Mouse (Mus musculus): Measurements from ENCODE around the gene Nsun2. TPM values are rescaled to one million over a fixed set of nuclear protein-coding genes. Genes with fewer than 3 reads are reported as not detected.
A peak's percentile ranks its signal among the peaks of the same experiment; 100 is the strongest.
"Not testable (repeated sequence)": the region's sequence is repeated elsewhere in the genome, so short reads cannot be mapped to it uniquely, and the experiment has no call there.

The Nsun2 gene
- total RNA-seq, 2 experiments from 2014 or later = 83.1 to 94.4 TPM

DNA sequence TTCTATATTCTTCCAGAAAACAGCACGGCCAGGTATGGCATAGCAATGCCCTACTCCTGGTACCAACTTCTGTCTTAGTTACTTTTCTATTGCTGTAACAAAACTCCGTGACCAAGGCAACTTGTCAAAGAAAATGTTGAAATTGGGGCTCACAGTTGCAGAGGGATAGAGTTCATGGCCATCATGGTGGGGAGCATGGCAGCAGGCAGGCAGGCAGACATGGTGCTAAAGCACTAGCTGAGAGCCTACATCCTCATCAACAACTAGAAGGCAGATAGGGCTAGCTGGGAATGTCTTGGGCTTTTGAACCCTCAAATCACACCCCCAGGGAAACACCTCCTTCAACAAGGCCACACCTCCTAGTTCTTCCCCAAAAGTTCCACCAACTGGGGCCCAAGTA lies 17.3 kb downstream of the Nsun2 start:
- DNase-seq = no peak

DNA sequence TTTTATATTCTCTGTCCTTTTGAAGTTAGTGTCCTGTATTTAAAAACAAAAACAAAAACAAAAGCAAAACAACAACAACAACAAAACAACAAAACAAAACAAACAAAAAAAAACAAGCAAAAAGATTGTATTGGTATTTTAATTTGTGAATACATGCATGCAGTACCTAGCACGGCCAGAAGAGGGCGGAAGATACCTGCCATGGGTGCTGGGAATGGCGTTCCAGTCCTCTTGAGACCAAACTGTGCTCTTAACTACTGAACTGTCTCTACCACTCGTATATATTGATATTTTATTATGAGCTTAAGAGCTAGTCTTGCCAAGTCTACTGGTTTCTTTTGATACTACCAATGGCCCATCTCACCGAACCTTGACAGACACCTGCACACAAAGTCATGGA lies 19.5 kb downstream of the Nsun2 start:
- DNase-seq = peak; percentile 46 to 57

DNA sequence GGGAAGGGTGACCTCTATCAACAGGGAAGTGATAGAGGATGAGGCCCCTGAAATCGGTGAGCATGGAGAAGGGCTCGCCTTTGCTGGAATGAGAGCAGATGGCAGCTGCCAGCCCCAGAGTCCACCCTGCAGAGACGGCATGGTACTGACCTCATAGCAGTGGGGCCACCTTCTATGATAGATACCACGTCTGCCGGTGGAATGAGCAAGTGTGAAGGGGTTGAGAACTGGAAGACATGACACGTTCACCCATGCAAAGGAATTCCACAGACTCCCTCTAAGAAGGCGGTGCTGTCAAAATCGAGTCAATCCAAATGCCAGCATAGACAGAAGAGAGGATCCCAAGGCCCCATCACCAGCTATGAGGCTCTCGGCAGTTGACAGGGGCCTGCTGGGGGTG lies 20.7 kb downstream of the Nsun2 start:
- no peak for DNase-seq

DNA sequence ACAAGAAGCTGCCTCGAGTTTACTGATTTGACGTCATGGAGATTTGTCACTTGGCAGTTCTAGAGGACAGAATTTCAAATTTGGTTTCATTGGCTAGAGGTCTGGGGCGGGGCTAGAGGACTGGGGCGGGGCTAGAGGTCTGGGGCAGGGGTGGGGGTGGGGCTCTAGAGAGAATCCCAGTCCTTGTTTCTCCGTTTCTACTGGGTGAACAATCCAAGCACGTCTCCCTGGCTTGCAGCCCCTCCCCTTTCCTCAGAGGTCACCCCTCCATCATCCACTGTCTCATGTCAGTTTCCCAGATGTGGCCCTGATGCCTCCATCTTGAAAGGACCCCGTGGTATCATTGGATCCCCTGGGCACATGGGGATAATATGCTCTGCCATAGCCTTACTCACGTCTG lies 21.5 kb downstream of the Nsun2 start:
- no peak for DNase-seq

DNA sequence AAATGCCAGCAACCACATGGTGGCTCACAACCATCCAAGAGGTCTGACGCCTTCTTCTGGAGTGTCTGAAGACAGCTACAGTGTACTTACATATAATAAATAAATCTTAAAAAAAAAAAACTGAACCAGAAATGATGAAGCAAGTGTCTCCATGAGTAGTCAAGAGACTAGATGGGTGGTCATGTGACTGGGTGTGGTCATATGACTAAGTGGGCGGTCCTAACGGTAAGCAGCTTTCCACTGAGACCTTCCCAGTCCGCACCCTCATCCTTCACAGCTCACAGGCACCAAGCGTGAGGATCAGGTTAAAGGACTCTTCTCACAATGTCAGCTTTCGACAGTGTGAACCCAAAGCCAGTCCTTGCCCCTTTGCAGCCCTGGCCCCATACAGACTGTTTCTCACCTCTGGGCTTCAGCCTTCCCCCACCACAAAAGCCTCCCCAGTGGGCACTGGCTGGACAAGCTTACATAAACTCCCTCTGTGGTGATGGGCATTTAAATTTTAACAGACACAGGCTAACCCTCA lies 22.5 kb downstream of the Nsun2 start:
- DNase-seq = no peak

DNA sequence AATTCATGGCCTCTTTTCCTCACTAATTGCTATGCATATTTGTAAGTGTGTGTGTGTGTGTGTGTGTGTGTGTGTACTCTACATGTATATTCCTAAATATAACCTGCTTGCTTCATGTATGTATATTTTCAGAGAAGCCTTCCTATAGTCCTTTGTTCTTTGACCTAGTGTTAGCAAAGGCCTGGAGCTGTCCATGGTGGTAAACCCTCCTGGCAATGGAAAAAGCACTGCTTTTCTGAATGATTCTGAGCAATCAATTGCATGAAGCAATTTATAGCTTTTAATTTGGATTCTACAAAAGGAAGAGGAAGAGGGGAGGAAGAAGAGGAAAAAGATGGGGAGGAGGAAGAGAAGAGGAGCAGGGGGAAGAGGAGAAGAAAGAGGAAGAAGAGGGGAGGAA lies 23.2 kb downstream of the Nsun2 start:
- DNase-seq = no peak

DNA sequence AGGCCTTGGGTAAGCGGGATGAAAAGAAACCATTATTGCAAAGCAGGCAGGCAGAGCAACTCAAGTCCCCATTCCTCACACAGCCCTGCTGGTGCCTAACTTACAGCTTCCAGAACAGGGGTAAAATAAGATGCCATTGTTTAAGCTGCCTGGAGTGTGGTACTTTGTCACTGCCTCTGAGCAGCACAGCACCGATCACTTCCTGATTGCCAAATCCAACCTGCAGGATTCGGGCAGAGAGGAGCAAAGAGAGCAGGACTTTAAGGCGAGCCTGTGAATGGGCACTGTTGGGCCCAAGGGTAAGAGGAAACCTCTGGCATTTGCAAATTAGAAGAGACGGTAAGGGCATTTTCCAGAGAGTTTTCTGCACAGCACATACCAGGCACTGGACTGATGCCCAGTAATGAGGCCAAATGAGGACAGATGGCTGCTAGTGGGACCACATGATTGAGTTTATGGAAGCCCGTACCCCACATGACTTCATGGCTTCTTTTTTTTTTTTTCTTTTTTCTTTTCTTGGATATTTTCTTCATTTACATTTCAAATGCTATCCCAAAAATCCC lies 24.6 kb downstream of the Nsun2 start:
- DNase-seq = no peak

DNA sequence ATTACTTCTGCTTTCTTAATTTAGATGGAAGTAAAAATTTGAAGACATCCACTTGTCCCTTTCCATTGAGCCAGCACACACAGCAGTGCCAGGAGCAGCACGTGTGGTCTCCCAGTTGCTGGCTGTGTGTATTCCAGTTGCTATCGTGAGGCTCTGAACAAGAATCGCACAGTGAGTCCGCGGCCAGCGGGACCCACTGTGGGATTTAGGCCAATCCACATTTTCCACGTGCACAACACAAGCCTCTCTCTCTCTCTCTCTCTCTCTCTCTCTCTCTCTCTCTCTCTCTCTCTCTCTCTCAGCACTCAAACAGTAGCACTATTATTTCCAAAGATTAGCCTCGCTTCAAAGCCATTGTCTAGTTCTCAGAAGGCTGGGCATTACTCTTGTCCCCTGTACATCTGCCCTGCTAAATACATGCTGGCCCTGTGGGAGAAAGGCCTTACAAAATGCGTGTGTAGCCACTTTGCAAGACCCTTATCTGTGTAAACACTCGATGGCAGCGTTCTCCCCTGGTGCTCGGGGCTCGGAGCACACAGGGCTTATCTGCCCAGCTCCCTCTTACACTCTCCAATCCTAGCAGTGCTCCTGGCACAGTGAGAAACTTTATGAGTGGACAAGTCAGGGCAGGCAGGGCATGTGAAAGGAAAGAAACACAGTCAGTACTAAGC lies 25.9 kb downstream of the Nsun2 start:
- DNase-seq = no peak

DNA sequence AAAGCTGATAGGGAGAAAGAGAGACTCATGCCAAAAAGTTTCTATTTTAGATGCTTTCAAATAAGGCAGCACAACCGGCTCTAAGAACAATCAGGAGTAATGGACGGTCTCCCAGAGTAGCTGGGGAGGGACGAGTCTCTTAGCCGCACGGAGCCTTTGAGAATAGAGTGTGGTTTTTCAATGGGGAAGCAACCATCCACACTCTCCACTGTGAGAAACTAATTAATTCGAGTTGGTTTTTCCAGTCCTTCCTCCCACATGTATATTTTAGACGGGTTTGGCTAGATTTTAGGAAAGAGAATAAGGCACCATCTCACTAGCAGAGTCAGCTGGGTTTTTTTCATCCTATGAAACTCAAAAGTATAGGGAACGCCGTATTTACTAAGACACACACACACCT lies 28.5 kb downstream of the Nsun2 start:
- DNase-seq = no peak

DNA sequence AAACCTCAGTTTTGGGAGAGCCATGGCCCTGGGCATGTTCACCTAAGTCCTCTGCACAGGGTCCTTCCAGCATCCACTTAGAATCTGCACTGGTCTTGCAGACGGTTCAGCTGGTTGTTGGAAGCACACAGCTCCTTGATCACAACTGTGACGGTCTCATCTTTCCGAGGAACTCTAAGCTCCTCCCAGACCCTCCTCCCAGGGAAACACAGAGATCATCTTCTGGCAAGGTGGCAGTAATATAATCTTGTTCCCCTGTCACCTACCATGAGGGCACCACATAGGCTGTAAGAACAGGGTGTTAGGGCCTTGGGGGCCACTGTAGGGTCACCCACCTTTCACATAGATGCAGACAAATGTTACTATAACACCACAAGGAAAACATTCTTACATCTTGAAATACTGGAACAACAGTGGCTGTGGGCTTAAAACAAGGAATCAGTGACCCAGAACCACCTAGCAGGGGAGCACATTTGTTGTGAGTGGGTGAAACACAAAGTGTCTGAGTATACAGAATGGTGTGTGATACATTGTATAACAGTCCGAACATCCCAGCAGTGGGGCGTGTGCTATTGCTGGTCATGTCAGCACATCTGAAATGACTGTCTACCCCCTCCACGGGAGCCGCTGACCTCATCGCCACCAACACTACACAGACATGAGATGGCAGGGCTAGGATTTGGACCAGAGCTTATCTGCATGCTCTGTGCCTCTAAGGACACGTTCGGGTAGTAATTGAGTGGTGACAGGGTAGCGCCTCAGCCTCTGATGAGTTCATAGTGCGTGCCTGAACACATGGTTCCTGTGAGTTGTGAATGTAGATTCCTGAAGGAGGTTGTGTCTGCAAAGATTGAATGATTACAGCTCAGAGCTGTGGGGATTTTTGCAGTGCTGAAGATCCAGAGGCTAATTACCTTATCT lies 29.4 kb downstream of the Nsun2 start:
- no peak for DNase-seq

DNA sequence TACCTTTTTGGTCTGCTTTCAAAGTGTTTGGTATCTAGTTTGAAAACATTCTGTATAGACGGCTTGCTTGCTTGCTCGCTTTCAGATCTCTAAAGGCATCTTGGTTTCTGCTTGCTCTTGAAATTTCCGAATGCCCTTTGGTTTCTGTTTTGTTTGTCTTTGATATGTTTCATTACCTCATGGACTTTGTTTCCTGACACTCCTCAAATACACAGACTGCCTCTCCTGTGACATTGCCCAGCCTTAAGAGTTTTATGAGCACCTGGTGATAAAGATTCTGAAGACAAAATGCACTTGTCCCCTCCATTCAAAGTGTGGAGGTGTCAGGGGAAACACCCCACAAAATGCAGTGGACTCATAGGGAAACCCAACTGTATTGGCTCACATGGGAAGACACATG lies 30.4 kb downstream of the Nsun2 start:
- no peak for DNase-seq

DNA sequence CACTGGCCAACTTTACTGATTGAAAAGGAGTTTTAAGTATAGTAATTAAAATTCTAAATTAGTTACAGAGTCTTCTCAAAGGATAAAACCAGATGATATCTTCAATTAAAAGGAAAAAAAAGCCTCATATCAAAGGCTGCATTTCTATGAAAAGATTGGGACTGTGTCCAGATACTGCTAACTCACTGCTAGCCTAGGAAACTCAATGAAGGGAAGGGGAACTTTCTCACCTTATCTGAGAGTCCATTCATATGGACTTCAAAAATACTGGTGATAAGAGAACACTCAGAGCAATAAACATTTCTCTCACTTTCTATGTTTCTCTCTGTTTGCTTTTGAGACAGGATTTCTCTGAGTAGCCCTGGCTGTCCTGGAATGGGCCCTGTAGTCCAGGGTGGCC lies 31.0 kb downstream of the Nsun2 start:
- no peak for DNase-seq

DNA sequence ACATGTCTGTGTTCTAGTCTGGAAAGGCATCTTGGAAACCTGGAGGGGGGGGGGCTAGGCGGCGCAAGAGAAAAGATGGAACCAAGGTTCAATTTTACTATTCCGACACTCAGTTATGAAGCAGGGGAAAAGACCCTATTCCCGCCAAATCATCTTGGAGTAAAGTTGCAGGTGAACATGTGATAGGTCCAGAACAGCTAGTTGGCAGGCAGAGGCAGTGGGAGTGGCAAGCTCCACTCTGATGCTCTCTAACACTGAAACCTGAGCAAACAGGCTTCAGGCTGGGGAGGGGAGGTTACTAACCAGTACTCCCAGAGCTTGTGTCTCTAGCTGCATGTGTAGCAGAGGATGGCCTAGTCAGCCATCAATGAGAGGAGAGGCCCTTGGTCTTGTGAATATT lies 31.9 kb downstream of the Nsun2 start:
- not testable (repeated sequence) for DNase-seq

DNA sequence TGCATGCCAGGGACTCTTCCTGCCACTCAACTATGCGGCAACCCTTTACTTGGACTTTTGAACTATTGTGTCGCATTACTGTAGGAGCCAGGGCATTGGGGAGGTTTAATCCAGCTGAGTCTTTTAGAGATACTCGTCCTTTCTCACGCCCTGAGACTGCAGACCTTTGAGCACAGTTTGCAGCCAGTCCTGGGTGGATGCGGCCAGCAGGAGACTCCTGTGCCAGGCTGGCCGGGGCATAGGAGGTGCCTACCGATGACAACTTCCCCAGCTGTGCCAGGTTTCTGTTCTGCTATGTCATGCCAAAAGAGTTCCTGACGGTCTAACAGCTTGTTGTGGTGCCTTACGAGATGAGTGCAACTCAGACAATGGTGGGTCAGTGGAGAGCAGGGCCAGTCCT lies 35.7 kb downstream of the Nsun2 start:
- DNase-seq = no peak

DNA sequence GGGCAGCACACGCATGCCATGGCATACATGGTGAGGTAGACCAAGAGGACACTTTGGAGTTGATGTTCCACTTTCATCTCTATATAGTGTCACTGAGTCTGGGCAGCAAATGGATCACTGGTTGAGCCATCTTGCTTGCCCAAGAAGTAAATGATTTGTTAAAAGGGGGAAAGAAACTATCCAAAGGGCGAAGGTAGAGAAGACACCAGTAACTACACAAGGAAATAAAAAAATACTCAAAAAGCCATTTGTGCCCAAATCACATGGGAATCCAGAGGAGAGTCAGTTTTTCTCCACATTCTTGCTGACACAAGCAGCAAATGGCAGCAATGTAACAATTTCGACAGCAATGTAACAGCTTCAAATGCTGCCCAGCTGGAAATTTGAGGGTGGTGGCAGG lies 39.0 kb downstream of the Nsun2 start:
- no peak for DNase-seq

DNA sequence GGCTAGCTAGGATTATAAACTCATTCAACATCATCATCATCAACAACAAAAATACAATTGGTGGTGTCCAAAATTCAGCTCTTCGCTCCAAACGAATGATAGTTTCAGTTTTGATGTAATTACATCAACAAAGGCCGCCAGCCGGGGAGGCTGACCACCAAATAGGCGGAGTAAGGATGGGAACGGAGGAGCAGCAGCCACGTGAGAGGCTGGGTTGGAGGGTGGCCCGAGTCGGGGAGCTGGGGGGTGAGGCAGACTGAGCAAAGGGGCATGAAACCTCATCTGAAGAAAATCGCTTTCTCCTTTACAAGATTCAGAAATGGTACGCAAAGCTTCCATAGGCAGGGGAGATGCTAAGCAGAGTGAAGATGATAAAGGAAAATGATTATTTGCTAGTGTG lies 43.1 kb downstream of the Nsun2 start:
- no peak for DNase-seq

DNA sequence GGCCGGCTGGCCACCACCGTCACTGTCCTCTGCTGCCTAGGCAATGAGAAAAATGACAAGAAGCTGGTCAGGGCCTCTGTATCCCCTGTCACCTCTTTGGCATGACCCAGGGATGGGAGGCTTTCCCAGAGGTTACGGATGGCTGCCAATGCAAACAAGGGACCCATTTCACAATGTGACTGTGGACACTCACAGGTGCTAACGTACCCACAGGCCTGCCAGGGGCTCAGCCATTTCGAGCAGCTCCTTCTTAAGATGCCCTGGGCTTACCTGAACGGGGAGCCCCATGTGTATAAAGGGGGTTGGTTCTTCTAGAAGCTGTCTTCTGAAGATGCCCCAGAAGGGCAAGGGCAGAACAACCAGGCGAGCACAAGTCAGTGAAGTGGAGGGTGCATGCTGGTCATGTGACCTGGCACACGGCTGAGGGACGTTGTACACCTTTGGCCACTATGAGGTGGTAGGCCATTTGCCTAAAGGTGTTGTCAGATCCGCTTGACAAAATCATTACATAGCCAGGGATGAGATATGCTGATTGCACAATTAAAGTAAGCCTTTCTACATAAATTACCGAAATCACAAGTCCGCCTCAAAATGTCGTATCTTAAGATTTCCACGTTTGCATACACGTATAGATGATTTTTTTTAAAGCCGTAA lies 43.8 kb downstream of the Nsun2 start:
- peak in 1 of 2 experiments; percentile 15 for DNase-seq

DNA sequence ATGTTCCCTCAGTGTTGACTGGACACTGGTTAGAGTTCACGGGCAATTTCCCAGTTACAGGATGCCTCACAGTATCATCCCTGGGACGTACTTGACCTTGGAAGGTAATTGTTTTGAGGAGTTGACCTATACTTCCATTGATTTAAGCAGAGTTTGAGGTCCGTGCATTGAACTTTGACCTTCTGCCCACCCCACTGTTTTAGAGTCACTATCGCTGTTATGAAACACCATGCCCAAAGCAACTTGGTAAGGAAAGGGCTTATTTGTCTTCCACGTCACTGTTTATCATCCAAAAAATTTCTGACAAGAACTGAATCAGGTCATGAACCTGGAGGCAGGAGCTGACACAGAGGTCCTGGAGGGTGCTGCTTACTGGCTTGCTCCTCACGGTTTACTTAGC lies 48.9 kb downstream of the Nsun2 start:
- no peak for DNase-seq

DNA sequence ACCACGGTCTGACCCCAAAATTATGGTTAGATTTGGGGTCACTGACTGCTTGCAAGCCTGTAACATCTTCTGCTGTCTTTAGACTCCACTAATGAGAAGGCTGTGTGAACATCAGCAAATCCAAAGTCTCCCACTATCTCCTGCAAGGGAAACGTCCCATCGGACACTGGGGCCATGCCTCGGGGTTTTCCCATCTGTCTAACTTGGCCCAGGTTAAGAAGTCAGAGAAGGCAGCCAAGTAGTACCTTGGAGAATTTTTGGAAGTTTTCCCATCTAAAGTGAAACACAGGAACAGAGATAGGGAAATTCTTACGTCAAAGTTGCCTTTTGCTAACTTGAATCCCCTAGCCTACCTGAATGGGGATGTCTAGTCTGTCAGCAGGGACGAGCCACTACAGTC lies 50.0 kb downstream of the Nsun2 start:
- DNase-seq = no peak

DNA sequence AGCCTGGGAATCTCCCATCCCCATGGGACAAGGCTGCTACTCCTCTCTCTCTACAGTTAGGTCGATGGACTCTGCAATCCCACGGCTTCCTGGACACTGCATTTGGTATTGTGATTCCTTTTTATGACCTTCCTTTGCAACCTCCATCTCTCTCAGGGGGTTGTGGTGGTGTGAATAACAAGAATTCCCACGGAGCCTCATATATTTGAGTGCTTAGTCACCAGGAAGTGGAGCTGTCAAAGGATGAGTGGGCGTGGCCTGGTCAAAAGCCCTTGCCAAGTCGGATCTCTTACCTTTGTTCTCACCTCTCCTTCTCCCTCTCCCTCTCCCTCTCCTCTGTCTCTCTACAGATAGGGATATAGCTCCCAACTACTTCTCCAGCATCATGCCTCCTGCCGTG lies 52.3 kb downstream of the Nsun2 start:
- no peak for DNase-seq

DNA sequence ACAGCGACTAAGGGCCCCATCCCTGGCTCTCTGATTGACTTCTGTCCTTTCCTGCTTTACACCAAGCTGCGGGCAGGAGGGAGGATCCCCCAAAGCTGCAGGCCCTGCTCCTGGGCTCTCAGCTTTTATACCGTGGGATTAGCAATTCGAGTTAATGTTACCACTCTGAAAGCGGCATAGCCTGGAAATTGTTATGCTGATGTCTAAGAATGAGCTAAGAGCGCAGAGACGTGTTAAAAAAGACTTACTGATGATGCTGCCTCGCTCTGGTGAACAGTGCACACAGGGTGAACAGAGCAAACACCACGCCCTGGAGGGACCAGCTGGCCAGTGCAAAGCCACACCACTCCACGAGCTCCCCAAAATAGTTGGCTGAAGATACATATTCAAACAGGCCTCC lies 52.8 kb downstream of the Nsun2 start:
- DNase-seq = no peak

DNA sequence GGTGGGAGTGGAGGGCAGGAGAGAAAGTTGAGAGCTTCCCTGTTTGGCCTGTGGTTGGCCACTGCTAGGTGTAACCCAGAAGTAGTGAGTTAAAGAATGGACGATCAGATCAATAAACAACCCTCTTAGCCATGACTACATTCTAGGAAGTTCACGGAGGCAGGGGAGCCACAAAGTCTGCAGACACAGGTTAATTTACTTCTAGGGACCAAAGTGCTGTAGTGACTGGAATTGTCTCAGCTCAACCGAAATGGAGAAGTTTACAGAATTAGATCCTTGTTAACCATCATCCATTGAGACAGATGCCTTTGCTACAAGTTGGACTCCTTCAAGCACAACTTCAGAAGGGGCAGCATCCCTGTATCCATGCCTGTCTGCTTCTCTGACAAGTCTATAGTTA lies 54.3 kb downstream of the Nsun2 start:
- no peak for DNase-seq

DNA sequence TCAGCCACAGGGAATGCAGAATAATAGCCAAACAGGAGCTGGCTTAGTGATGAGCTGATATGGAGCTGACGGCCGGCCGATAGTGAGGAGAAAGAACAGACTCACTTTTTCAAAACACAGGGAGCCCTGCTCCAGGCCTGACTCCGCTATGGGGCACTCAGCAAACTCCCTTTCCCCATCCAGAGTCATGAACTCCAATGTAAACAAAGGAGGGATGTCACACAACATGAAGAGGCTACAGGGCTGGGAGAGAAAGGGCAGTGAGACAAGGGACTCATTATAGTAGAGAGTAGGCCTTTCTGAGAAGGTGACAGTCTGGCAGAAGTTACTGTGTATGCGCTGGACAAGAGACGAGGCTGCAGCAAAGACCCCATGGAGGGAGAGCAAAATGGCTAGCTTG lies 54.7 kb downstream of the Nsun2 start:
- no peak for DNase-seq

Data from adrenal gland, postnatal 36 days (tissue).